Mouse (Mus musculus) kidney, adult 2 months (tissue): ENCODE measurements around the gene Gpr158.

Experiments
- CTCF ChIP-seq: fragments of 200-500 bp; conservative IDR thresholded peaks from 2 replicates; pipeline ENCODE4 v1.5.1; 2011; ENCODE audit warnings: low read depth, mild to moderate bottlenecking, control low read depth, low read length, moderate library complexity, mixed read lengths; ENCODE audit not compliant: insufficient read depth, insufficient read length
- POLR2A ChIP-seq: fragments of 200-500 bp; IDR thresholded peaks from one replicate; pipeline ENCODE4 v1.6.1; 2011; ENCODE audit warnings: low read depth, low read length, control low read depth

- TF ChIP-seq CTCF (no peak), POLR2A (no peak)
These were observed at the start of gene Gpr158 for GRCm38 (mm10) chr2:21367345-21368111.
